Mouse (Mus musculus): ENCODE data around the gene Dnah2. TPM values are rescaled to one million over a fixed set of nuclear protein-coding genes. Genes with fewer than 3 reads are reported as not detected.

Dnah2 gene
- polyA plus RNA-seq, 1 experiment from 2014 or later = 1.3 TPM

DNA sequence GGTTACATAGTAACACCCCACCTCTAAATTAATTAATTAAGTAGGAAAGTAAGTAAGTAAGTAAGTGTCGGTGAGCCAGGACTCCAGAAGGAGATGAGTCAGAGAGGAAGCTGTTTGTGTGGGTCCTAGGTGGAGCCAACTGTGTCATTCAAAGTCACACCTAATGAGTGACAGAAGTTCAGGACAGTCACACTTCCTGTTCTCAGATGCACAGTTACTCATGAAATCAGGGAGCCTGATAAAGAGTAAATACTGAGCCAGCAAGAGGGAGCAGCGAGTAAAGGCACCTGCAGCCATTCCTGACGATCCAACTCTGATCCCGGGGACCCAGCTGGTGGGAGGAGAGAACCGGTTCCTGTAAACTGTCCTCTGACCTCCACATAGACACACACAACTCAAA, 76.2 kb downstream of the Dnah2 start:
- H3K4me1 ChIP-seq = peaks cover 16% of the 10 kb centered on the region
- no peaks in the 10 kb centered on the region for H3K9me3 ChIP-seq (replicated peaks)
- no peak overlapping the region for H3K27ac ChIP-seq
- H3K36me3 ChIP-seq = no peaks in the 10 kb centered on the region
- no peaks in the 10 kb centered on the region for H3K27me3 ChIP-seq (ENCODE audit: low read depth, poor library complexity, severe bottlenecking)
- WGBS = 77% methylated on average over 5 of the region's 5 CpGs
- DNase-seq (ENCODE audit: low spot score) = no peak
- no peak overlapping the region for H3K4me3 ChIP-seq

DNA sequence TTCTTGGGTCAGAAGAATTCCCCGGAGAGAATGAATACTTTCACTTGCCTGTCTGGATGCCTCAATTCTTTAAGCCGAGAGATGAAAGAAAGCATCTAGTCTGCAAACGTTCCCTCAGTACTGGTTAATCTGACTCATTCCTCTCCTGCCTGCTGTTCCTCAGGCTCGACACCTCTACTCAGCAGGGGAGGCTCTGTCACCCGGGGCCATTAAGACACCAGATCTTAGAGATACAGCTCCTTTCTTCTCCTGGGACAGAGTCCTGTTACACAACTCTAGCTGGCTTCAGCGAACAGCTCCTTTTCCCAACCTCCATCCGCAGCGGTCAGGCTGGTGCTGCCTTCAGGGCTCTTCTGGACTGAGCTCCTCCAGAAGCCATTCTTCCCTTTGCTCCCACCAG, 77.4 kb downstream of the Dnah2 start:
- Histone ChIP-seq H3K36me3 (no peaks in the 10 kb centered on the region), H3K4me3 (no peak overlapping the region), H3K4me1 (peaks cover 16% of the 10 kb centered on the region), H3K9me3 (replicated peaks) (no peaks in the 10 kb centered on the region), H3K27ac (peak overlapping the region; percentile 42; the same call in 1 of the 2 replicates), H3K27me3 (ENCODE audit: low read depth, poor library complexity, severe bottlenecking) (no peaks in the 10 kb centered on the region)
- no peak for DNase-seq (ENCODE audit: low spot score)
- WGBS = 4% methylated on average over 8 of the region's 8 CpGs

DNA sequence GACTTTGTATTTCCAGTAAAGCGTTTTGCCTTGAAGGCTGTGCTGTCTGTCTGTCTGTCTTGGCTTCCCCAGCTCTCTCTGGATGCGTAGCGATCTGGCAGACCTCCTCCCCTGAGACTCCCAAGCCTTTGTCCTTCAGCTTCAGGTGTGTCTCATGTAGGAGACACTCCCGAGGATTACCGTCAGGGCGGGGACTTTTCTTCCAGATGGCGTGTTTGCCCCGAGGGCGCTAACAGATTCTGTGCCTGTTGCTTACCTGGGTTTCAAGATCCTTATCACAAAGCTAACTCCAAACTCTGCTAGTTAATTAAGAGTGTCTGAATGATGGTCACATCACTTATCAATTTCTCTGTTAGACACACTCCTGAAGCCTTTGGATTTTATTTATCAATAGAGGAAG, 79.6 kb downstream of the Dnah2 start:
- Histone ChIP-seq H3K27ac (no peak overlapping the region), H3K27me3 (ENCODE audit: low read depth, poor library complexity, severe bottlenecking) (no peaks in the 10 kb centered on the region), H3K4me3 (no peak overlapping the region), H3K36me3 (no peaks in the 10 kb centered on the region), H3K4me1 (peaks cover 9% of the 10 kb centered on the region), H3K9me3 (replicated peaks) (no peaks in the 10 kb centered on the region)
- no peak for DNase-seq (ENCODE audit: low spot score)
- 78% methylated on average over 9 of the region's 9 CpGs for WGBS

DNA sequence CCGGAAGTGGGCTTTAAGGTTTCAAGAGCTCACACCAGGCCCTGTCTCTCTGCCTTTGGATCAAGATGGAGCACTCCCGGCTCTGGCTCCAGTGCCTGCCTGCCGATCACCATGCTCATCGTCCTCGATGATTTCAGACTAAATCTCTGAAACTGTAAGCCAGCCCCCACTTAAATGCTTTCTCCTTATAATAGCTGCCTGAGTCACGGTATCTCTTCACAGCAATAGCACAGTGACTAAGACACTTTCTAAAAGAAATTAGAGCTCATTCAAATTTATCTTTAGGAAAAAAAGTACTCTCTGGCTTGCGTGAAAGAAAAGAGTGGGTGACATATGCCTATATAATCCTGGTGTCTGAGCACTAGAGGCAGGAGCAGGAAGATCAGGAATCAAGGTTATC, 84.9 kb downstream of the Dnah2 start:
- H3K27me3 ChIP-seq (ENCODE audit: low read depth, poor library complexity, severe bottlenecking) = no peaks in the 10 kb centered on the region
- no peak overlapping the region for H3K4me3 ChIP-seq
- H3K9me3 ChIP-seq (replicated peaks) = no peaks in the 10 kb centered on the region
- H3K27ac ChIP-seq = no peak overlapping the region
- 0 out of 2 replicates have a peak, but pooled peaks cover 4% of the 10 kb centered on the region for H3K4me1 ChIP-seq
- WGBS = 95% methylated on average over 7 of the region's 7 CpGs
- no peaks in the 10 kb centered on the region for H3K36me3 ChIP-seq
- DNase-seq (ENCODE audit: low spot score) = no peak

DNA sequence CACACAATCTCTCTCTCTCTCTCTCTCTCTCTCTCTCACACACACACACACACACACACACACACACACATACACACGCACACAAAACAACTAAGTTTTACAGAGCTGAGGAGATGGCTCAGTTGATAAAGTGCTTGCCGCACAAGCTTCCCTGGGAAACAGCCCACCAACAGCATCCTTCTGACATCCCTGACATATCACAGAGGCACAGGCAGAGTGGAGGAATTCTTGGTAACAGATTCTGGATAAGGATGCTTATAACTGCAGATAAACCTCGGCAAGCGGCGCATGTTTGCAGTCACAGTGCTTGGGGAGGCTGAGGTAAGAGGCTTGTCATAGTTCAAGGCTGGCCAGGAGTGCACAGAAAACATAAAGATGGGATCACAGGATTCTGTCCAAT, 87.3 kb downstream of the Dnah2 start:
- no peak for DNase-seq (ENCODE audit: low spot score)
- H3K4me1 ChIP-seq = peaks cover 11% of the 10 kb centered on the region
- H3K27ac ChIP-seq = no peak overlapping the region
- 65% methylated on average over 5 of the region's 5 CpGs for WGBS
- no peaks in the 10 kb centered on the region for H3K36me3 ChIP-seq
- no peaks in the 10 kb centered on the region for H3K27me3 ChIP-seq (ENCODE audit: low read depth, poor library complexity, severe bottlenecking)
- no peaks in the 10 kb centered on the region for H3K9me3 ChIP-seq (replicated peaks)
- no peak overlapping the region for H3K4me3 ChIP-seq

DNA sequence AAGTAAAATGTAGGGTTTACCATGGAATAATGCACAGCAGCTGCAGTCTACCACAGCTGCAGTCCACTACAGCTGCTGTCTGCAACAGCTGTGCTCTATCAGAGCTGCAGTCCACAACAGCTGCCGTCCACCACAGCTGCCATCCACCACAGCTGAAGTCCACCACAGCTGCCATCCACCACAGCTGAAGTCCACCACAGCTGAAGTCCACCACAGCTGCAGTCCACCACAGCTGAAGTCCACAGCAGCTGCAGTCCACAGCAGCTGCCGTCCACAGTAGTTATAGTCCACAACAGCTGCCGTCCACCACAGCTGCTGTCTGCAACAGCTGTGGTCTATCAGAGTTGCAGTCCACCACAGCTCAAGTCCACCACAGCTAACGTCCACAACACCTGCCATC, 89.0 kb downstream of the Dnah2 start:
- H3K27ac ChIP-seq = no peak overlapping the region
- 72% methylated on average over 4 of the region's 4 CpGs for WGBS
- no peak overlapping the region for H3K4me3 ChIP-seq
- no peaks in the 10 kb centered on the region for H3K27me3 ChIP-seq (ENCODE audit: low read depth, poor library complexity, severe bottlenecking)
- H3K4me1 ChIP-seq = peaks cover 12% of the 10 kb centered on the region
- no peak for DNase-seq (ENCODE audit: low spot score)
- H3K9me3 ChIP-seq (replicated peaks) = no peaks in the 10 kb centered on the region
- H3K36me3 ChIP-seq = no peaks in the 10 kb centered on the region

DNA sequence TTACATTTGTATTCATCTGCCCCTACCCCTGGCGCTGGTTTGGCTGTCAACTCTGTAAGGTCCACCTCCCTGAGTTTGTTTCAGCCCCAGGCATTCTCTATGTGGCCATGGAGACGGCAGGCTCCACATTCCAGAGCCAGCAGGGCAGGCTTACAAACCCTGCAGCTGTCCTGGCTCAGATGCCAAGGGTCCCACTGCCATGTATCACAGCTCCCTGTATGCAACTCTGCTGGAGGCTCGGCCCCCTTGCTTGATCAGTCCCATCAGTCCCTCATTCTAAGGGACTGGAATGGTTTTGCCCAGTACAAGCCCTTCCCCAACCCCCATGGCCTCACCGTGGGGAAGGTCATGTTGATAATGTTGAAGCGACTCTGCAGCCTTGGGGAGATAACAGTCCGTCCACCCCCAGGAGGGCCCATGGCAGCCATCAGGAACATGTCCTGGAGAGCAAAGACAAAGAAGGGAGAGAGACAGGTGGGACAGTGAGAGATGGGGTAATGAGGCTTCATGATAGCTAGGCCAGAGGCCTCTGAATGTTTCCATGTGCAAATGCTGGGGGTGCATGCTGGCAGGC, 91.8 kb downstream of the Dnah2 start:
- Histone ChIP-seq H3K4me3 (no peak overlapping the region), H3K27me3 (ENCODE audit: low read depth, poor library complexity, severe bottlenecking) (no peaks in the 10 kb centered on the region), H3K9me3 (replicated peaks) (no peaks in the 10 kb centered on the region), H3K4me1 (peaks cover 22% of the 10 kb centered on the region), H3K27ac (peak overlapping the region; percentile 32), H3K36me3 (no peaks in the 10 kb centered on the region)
- 45% methylated on average over 6 of the region's 6 CpGs for WGBS
- no peak for DNase-seq (ENCODE audit: low spot score)

DNA sequence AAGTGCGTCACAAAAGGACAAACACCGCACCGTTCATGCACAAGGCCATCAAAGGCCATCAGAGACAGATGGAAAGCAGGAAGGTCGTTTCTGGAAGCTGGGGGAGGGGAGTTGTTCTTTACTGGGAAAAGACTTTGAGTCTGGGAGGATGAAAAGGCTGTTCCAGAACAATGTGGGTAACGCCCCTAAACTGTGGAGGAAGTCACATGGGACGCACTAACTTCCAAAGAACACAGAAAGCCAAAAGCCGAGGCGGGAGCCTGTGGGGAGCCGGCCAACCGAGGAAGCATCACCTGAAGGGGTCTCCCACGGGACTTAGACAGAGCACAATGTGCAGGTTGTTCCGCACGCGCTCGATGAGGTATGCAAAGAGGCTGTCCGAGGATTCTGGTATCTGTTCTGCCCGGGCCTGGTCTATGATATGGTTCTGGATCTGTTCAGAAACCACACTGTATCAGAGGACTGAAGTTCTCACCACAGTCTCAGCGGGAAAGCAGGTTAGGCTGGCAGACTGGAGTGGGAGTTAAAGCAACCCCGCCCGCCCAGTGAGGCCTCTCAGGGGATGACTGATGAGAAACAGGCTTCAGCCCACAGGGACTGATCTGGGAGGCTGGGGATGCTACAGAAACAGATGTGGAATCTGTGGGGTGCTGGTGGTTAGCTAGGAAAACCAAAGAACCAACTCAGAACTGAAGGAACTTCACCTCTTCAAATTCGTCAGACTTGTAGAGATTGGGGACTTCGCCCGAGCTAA, 96.6 kb downstream of the Dnah2 start:
- peak overlapping the region; percentile 72 for H3K27ac ChIP-seq
- DNase-seq (ENCODE audit: low spot score) = peak; percentile 46
- peak overlapping the region; percentile 9; the same call in 1 of the 2 replicates for H3K4me3 ChIP-seq

DNA sequence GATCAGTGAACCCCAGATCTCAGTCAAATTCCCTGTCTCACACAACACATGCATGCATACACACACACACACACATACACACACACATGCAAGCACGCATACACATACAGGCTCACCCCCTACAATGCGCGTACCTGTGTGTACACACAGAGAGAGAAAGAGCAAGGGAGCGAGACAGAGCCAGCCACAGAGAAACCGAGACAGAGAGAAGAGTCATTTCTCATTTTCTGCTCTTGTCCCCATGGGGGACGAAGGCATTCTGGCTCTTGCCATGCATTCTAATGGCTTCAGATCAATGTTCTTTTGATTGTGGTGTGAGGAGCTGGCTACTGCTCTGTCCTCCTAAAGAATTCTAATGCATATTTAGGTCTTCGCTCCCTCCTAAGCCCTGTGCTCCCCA, 101.6 kb downstream of the Dnah2 start:
- Histone ChIP-seq H3K4me1 (peaks cover 12% of the 10 kb centered on the region), H3K27ac (no peak overlapping the region), H3K9me3 (replicated peaks) (no peaks in the 10 kb centered on the region), H3K27me3 (ENCODE audit: low read depth, poor library complexity, severe bottlenecking) (no peaks in the 10 kb centered on the region), H3K36me3 (no peaks in the 10 kb centered on the region), H3K4me3 (no peak overlapping the region)
- WGBS = 90% methylated on average over 7 of the region's 7 CpGs
- no peak for DNase-seq (ENCODE audit: low spot score)

More for the DNA sequence above, 96.6 kb downstream of the Dnah2 start:
- Histone ChIP-seq H3K4me1 (peaks cover 20% of the 10 kb centered on the region), H3K36me3 (no peaks in the 10 kb centered on the region), H3K9me3 (replicated peaks) (no peaks in the 10 kb centered on the region), H3K27me3 (ENCODE audit: low read depth, poor library complexity, severe bottlenecking) (no peaks in the 10 kb centered on the region)
- 68% methylated on average over 23 of the region's 23 CpGs for WGBS

DNA sequence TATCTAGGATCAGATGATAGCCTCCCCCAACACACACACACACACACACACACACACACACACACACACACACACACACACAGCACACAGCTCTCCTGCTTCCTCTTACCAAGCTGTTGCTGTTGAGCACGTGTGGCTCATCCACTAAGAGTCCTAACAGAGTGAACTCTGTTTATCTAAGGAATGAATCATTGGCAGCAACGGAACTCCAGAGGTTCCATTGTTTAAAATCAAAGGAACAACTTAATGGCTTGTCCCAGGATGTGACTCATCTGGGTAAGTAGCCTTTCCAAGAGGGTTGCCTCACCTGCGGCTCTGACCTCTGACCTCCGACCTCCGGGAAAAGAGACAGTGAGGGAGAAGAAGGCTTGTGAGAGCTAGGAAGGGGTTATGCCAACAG, 105.6 kb downstream of the Dnah2 start:
- WGBS = 33% methylated on average over 5 of the region's 5 CpGs
- Histone ChIP-seq H3K4me1 (peaks cover 8% of the 10 kb centered on the region; the same call in 1 of the 2 replicates), H3K9me3 (replicated peaks) (no peaks in the 10 kb centered on the region), H3K27me3 (ENCODE audit: low read depth, poor library complexity, severe bottlenecking) (no peaks in the 10 kb centered on the region), H3K27ac (no peak overlapping the region), H3K4me3 (no peak overlapping the region), H3K36me3 (no peaks in the 10 kb centered on the region)
- no peak for DNase-seq (ENCODE audit: low spot score)

DNA sequence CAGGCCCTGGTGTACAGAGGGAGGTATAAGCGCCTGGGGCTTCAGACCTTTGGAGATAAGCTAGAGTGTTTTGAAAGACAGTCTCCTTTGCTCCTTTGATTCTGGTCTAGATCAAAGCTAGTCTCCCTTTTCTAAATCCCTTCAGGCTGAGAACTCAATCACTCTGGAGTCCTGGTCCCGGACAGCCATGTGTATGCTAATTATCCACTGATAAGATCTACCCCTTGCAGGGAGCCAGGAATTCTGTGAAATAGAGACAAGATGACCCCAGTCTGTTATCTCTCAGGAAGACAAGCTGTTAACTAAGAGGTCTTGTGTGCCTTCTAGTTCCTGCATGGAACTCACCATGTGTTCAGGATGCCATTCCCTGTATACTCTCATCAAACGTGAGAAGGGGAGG, 111.6 kb downstream of the Dnah2 start:
- DNase-seq (ENCODE audit: low spot score) = no peak
- 26% methylated on average over 3 of the region's 3 CpGs for WGBS
- Histone ChIP-seq H3K4me1 (peaks cover 4% of the 10 kb centered on the region), H3K27ac (no peak overlapping the region), H3K27me3 (ENCODE audit: low read depth, poor library complexity, severe bottlenecking) (no peaks in the 10 kb centered on the region), H3K9me3 (replicated peaks) (no peaks in the 10 kb centered on the region), H3K36me3 (no peaks in the 10 kb centered on the region), H3K4me3 (no peak overlapping the region)

DNA sequence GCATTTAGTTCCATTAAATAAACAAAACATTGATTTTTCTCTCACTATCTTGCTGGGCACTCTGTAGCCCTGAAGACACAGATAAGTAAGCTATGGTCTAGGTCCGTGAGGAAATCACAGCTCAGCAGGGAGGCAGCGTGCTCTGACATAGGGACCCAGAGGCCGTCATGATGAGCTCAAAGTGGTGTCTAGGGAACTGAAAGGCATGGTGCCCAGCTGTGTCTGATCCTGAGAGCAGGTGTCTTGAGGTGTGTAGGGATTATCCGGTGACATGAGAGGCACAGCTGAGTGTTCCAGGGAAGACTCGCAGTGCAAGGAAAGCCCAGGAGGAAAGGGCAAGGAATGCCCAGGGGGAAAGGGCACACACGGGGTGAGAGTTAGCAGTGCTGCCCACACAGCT, 115.7 kb downstream of the Dnah2 start:
- no peak overlapping the region for H3K4me3 ChIP-seq
- peaks cover 20% of the 10 kb centered on the region for H3K4me1 ChIP-seq
- H3K27me3 ChIP-seq (ENCODE audit: low read depth, poor library complexity, severe bottlenecking) = no peaks in the 10 kb centered on the region
- WGBS = 71% methylated on average over 6 of the region's 6 CpGs
- no peaks in the 10 kb centered on the region for H3K9me3 ChIP-seq (replicated peaks)
- H3K27ac ChIP-seq = peak overlapping the region; percentile 36; the same call in 1 of the 2 replicates
- no peaks in the 10 kb centered on the region for H3K36me3 ChIP-seq
- DNase-seq (ENCODE audit: low spot score) = no peak

DNA sequence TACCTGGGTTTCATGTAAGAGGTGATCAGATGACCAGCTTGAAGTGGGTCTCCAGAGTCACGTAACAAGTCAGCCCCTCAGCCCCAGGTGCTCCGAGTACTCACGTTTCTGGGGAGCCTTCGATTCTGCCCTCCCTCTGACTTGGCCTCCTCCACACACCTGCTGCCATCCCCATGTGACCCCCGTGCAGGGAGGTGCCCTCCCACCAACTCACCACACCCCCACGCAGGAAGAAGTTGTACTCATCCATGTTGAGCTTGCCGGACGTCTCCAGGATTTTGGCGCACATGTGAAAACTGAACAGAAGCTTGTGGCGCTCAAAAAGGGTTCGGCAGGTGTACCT, 116.3 kb downstream of the Dnah2 start:
- no peak for DNase-seq (ENCODE audit: low spot score)
- H3K4me3 ChIP-seq = no peak overlapping the region
- H3K27me3 ChIP-seq (ENCODE audit: low read depth, poor library complexity, severe bottlenecking) = no peaks in the 10 kb centered on the region
- 0 out of 2 replicates have a peak overlapping the region, but pooled peaks have one; percentile 28 for H3K27ac ChIP-seq
- no peaks in the 10 kb centered on the region for H3K9me3 ChIP-seq (replicated peaks)
- no peaks in the 10 kb centered on the region for H3K36me3 ChIP-seq
- 79% methylated on average over 11 of the region's 11 CpGs for WGBS
- peaks cover 20% of the 10 kb centered on the region for H3K4me1 ChIP-seq

Measured in limb, embryonic 10.5 days (tissue).